Mouse (Mus musculus): ENCODE measurements at regions not wholly inside any gene's neighbourhood (a gene's known extent, or its start where the extent isn't known, plus 50 kb on each side); places are given as distances from the start of the nearest gene placed in this dataset.
A peak's percentile ranks its signal among the peaks of the same experiment; 100 is the strongest.

DNA sequence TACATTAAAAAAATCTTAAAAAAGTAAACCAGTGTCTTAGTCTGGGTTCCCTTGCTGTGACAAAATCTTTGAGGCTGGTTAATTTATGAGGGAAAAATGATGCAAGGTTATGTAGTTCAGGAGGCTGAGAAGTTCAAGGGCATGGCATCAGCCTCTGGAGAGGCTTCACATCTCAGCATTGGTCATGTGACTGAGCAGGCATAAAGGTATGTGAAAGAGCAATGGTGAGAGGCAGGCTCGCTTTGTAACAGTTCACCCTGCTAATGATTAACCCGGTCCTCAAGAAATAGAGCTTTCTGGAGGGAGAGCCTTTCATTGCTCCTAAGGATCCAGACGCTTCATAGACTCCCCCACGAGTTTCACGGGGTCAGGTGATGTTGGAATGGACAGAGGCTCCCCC lies 120.1 kb upstream of the Hs3st3a1 start:
- Histone ChIP-seq H3K9me3 (ENCODE audit: control insufficient read depth, low read length) (no peaks in the 10 kb centered on the region), H3K36me3 (ENCODE audit: control insufficient read depth, insufficient read depth, low read length) (no peaks in the 10 kb centered on the region), H3K4me3 (ENCODE audit: low read depth, low read length) (no peak overlapping the region), H3K4me1 (ENCODE audit: control insufficient read depth, insufficient read depth, low read length) (no peaks in the 10 kb centered on the region), H3K27ac (ENCODE audit: low read depth, low read length) (no peak overlapping the region), H3K4me2 (ENCODE audit: low read depth) (no peak overlapping the region), H3K27me3 (ENCODE audit: control insufficient read depth, insufficient read depth, low read length) (no peaks in the 10 kb centered on the region), H3K9ac (ENCODE audit: low read length) (no peak overlapping the region)
- ATAC-seq (ENCODE audit: insufficient read depth, low FRiP score, low TSS enrichment), result no peak
- 57% methylated on average over 5 of the region's 5 CpGs for WGBS
- no peak for DNase-seq (ENCODE audit: low spot score)

DNA sequence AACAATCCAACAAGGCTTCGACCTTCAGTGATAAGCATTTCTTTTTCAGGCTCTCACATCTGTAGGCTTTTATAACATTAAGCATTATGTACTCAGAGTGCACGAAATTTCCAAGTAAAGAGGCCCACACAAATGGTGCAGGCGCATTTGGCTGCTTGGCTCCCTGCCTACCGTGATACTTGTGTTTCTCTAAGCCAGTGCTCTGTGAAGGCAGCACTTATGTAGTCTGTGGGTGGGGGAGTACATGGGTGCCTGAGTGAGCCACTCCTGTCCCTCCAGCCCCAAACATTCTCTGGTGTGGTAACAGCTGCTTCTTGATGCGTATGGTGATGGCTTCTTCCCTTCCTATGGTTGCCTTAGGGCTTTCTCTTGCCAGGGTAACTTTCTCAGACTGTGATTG lies 121.9 kb upstream of the Hs3st3a1 start:
- H3K4me2 ChIP-seq (ENCODE audit: low read depth), result no peak overlapping the region
- H3K36me3 ChIP-seq (ENCODE audit: control insufficient read depth, insufficient read depth, low read length), result no peaks in the 10 kb centered on the region
- H3K9ac ChIP-seq (ENCODE audit: low read length), result no peak overlapping the region
- ATAC-seq (ENCODE audit: insufficient read depth, low FRiP score, low TSS enrichment) (no peak), DNase-seq (ENCODE audit: low spot score) (no peak)
- no peaks in the 10 kb centered on the region for H3K4me1 ChIP-seq (ENCODE audit: control insufficient read depth, insufficient read depth, low read length)
- no peak overlapping the region for H3K27ac ChIP-seq (ENCODE audit: low read depth, low read length)
- H3K4me3 ChIP-seq (ENCODE audit: low read depth, low read length), result no peak overlapping the region
- WGBS, result 90% methylated on average over 5 of the region's 5 CpGs
- no peaks in the 10 kb centered on the region for H3K27me3 ChIP-seq (ENCODE audit: control insufficient read depth, insufficient read depth, low read length)
- H3K9me3 ChIP-seq (ENCODE audit: control insufficient read depth, low read length), result no peaks in the 10 kb centered on the region

DNA sequence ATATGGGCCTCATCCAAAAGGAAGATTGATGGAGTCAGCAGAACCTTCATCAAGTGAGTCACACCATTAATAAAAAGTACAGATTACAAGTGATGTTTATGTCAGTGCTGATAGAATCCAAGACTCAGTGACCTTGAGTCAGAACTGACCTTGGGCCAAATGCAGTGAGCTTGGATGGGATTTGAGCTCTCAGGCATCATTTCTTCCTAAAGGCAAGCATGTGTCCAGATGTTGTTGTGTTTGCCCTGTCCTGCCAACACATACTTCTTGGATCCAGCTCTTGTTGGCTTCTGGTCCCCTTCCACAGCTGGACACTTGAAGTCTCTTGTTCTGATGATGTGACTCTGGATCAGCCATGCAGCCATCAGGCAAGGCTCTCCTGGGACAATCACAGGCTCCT lies 125.3 kb upstream of the Hs3st3a1 start:
- DNase-seq (ENCODE audit: low spot score) (no peak), ATAC-seq (ENCODE audit: insufficient read depth, low FRiP score, low TSS enrichment) (no peak)
- no peak overlapping the region for H3K27ac ChIP-seq (ENCODE audit: low read depth, low read length)
- no peaks in the 10 kb centered on the region for H3K4me1 ChIP-seq (ENCODE audit: control insufficient read depth, insufficient read depth, low read length)
- H3K4me2 ChIP-seq (ENCODE audit: low read depth), result no peak overlapping the region
- H3K4me3 ChIP-seq (ENCODE audit: low read depth, low read length), result no peak overlapping the region
- no peaks in the 10 kb centered on the region for H3K27me3 ChIP-seq (ENCODE audit: control insufficient read depth, insufficient read depth, low read length)
- H3K9ac ChIP-seq (ENCODE audit: low read length), result no peak overlapping the region
- no peaks in the 10 kb centered on the region for H3K9me3 ChIP-seq (ENCODE audit: control insufficient read depth, low read length)
- H3K36me3 ChIP-seq (ENCODE audit: control insufficient read depth, insufficient read depth, low read length), result no peaks in the 10 kb centered on the region

DNA sequence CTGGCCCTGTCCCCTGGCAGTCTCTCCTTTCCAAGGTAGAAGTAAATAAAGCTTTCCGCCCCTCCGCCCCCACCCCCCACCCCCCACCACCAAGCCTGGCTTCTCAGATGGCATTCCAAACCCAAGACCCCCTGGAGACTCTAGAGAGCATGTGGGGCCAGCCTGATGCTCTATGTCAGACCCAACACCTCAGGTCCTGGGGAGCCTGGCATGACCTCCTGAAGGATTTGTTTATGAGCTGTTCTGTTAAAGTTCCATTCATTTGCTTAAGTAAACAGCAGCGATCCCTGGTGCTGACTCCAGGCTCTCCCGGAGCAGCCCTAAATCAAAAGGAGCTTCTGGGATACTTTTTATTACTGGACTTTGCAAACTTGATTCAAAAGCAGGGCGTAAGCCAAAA lies 137.3 kb upstream of the Hs3st3a1 start:
- no peak overlapping the region for H3K4me3 ChIP-seq (ENCODE audit: low read depth, low read length)
- ATAC-seq (ENCODE audit: insufficient read depth, low FRiP score, low TSS enrichment) (no peak), DNase-seq (ENCODE audit: low spot score) (no peak)

DNA sequence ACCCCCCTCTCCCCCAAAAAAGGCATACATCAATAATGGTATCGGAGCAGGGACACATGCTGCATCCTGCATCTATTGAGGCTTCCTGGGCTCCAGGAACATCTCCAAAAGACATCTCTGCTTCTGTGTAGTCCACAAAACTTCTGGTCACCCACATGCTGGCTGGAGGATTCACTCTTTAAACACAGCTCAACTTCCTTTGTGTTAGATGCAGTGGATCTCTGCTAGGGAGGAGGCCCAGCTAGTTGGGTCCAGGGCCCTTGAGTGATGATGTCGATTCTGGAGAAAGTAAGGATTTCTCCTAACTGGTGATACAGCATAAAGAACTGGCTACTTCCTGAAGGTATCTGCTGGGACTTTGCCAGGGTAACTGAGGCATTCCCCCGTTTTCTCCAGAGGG lies 146.9 kb upstream of the Hs3st3a1 start:
- Histone ChIP-seq H3K36me3 (ENCODE audit: control insufficient read depth, insufficient read depth, low read length) (no peaks in the 10 kb centered on the region), H3K27me3 (ENCODE audit: control insufficient read depth, insufficient read depth, low read length) (no peaks in the 10 kb centered on the region; the same call in 1 of the 2 replicates), H3K27ac (ENCODE audit: low read depth, low read length) (no peak overlapping the region), H3K4me1 (ENCODE audit: control insufficient read depth, insufficient read depth, low read length) (no peaks in the 10 kb centered on the region), H3K9me3 (ENCODE audit: control insufficient read depth, low read length) (no peaks in the 10 kb centered on the region), H3K4me3 (ENCODE audit: low read depth, low read length) (no peak overlapping the region), H3K9ac (ENCODE audit: low read length) (no peak overlapping the region), H3K4me2 (ENCODE audit: low read depth) (no peak overlapping the region)
- WGBS, result 87% methylated on average over 3 of the region's 3 CpGs
- no peak for ATAC-seq (ENCODE audit: insufficient read depth, low FRiP score, low TSS enrichment)
- no peak for DNase-seq (ENCODE audit: low spot score)

More for the DNA sequence above, 137.3 kb upstream of the Hs3st3a1 start:
- H3K27me3 ChIP-seq (ENCODE audit: control insufficient read depth, insufficient read depth, low read length), result no peaks in the 10 kb centered on the region
- H3K36me3 ChIP-seq (ENCODE audit: control insufficient read depth, insufficient read depth, low read length), result no peaks in the 10 kb centered on the region
- WGBS, result 10% methylated on average over 5 of the region's 5 CpGs
- H3K4me2 ChIP-seq (ENCODE audit: low read depth), result no peak overlapping the region
- no peaks in the 10 kb centered on the region for H3K4me1 ChIP-seq (ENCODE audit: control insufficient read depth, insufficient read depth, low read length)
- H3K27ac ChIP-seq (ENCODE audit: low read depth, low read length), result no peak overlapping the region
- H3K9me3 ChIP-seq (ENCODE audit: control insufficient read depth, low read length), result no peaks in the 10 kb centered on the region
- H3K9ac ChIP-seq (ENCODE audit: low read length), result no peak overlapping the region

DNA sequence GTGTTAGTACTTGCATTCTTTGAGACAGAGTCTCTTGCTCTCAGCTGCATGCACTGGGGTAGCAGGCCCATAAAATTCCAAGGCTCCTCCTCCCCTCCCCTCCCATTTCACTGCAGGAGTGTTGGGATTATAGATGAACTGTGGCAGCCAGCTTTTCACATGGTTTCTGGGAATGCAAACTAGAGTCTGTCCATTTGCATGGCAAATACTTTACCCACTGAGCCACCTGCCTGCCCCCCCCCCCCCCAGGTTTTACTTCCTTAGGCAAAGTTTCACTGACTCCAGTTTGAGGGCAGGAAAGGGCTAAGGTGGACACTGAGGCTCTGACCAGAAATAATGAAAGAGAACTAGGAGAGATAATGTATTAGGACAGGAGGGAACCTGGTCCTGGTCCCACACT lies 147.6 kb upstream of the Hs3st3a1 start:
- Histone ChIP-seq H3K4me3 (ENCODE audit: low read depth, low read length) (no peak overlapping the region), H3K36me3 (ENCODE audit: control insufficient read depth, insufficient read depth, low read length) (no peaks in the 10 kb centered on the region), H3K27me3 (ENCODE audit: control insufficient read depth, insufficient read depth, low read length) (no peaks in the 10 kb centered on the region; the same call in 1 of the 2 replicates), H3K27ac (ENCODE audit: low read depth, low read length) (no peak overlapping the region), H3K9me3 (ENCODE audit: control insufficient read depth, low read length) (no peaks in the 10 kb centered on the region), H3K4me1 (ENCODE audit: control insufficient read depth, insufficient read depth, low read length) (no peaks in the 10 kb centered on the region), H3K9ac (ENCODE audit: low read length) (no peak overlapping the region), H3K4me2 (ENCODE audit: low read depth) (no peak overlapping the region)
- ATAC-seq (ENCODE audit: insufficient read depth, low FRiP score, low TSS enrichment), result no peak
- DNase-seq (ENCODE audit: low spot score), result no peak

DNA sequence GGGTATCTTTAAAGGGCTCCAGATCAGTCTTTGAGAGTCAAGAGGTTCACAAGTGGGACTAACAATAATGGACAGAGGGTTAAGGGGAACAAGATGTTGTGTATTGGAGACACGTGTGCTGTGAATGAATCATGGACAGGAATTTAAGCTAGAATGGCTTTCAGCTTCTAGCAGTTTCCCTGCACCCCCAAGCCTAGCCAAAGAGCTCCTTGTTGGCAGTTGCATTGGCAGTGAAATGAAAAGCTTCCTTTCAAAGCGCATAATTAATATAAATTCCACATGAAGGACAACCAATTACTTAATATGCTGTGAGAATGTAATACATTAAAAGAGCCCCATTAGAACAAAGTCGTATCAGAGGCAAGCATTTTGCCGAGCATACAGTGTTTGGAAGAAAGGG lies 153.4 kb upstream of the Hs3st3a1 start:
- ATAC-seq (ENCODE audit: insufficient read depth, low FRiP score, low TSS enrichment) (no peak), DNase-seq (ENCODE audit: low spot score) (no peak)
- no peak overlapping the region for H3K27ac ChIP-seq (ENCODE audit: low read depth, low read length)
- H3K9me3 ChIP-seq (ENCODE audit: control insufficient read depth, low read length), result no peaks in the 10 kb centered on the region
- no peak overlapping the region for H3K4me3 ChIP-seq (ENCODE audit: low read depth, low read length)
- 0 out of 2 replicates have a peak, but pooled peaks cover 3% of the 10 kb centered on the region for H3K4me1 ChIP-seq (ENCODE audit: control insufficient read depth, insufficient read depth, low read length)
- no peak overlapping the region for H3K4me2 ChIP-seq (ENCODE audit: low read depth)
- no peak overlapping the region for H3K9ac ChIP-seq (ENCODE audit: low read length)
- 85% methylated on average over 4 of the region's 4 CpGs for WGBS
- no peaks in the 10 kb centered on the region for H3K27me3 ChIP-seq (ENCODE audit: control insufficient read depth, insufficient read depth, low read length)
- H3K36me3 ChIP-seq (ENCODE audit: control insufficient read depth, insufficient read depth, low read length), result no peaks in the 10 kb centered on the region

DNA sequence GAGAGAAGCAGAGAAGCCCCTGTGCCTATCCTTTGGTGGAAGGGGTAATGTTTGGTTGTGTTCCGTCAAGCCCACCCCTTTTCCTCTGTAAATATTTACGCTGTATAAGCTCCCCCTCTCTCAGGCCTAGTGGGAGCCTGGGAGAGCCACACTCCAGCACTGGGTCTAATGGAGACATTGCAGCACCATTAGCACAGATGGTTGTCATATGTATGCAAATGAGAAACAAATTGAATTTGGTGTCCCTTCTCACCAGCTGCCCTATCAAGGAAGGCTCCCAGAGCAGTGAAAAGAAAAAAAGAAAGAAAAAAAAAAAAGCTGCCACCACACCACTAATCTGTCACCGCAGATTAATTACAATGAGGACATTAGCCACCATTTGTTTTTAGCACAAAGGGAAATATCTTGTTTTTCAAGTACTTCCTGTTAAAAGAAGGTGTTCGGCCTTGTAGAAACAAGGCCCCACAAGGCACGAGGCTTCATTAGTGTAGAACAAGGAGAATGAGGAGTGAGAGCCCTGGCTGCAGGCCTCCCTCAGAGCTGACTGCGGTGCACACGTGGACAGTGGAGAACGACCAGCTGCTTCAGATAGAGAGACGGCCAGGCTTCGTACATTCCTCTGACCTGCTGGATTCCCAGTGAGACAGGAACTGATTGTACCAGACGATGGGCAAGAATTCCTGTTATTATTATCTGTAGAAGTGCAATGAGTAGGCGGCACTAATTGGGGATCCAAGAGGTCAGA lies 156.7 kb upstream of the Hs3st3a1 start:
- peak; percentile 47 for DNase-seq (ENCODE audit: low spot score)
- Histone ChIP-seq H3K9me3 (ENCODE audit: control insufficient read depth, low read length) (no peaks in the 10 kb centered on the region), H3K4me2 (ENCODE audit: low read depth) (no peak overlapping the region), H3K27me3 (ENCODE audit: control insufficient read depth, insufficient read depth, low read length) (no peaks in the 10 kb centered on the region), H3K27ac (ENCODE audit: low read depth, low read length) (no peak overlapping the region), H3K4me3 (ENCODE audit: low read depth, low read length) (no peak overlapping the region), H3K4me1 (ENCODE audit: control insufficient read depth, insufficient read depth, low read length) (0 out of 2 replicates have a peak, but pooled peaks cover 3% of the 10 kb centered on the region), H3K36me3 (ENCODE audit: control insufficient read depth, insufficient read depth, low read length) (no peaks in the 10 kb centered on the region), H3K9ac (ENCODE audit: low read length) (no peak overlapping the region)
- ATAC-seq (ENCODE audit: insufficient read depth, low FRiP score, low TSS enrichment), result peak; percentile 45; the same call in 1 of the 2 replicates
- 41% methylated on average over 12 of the region's 12 CpGs for WGBS

DNA sequence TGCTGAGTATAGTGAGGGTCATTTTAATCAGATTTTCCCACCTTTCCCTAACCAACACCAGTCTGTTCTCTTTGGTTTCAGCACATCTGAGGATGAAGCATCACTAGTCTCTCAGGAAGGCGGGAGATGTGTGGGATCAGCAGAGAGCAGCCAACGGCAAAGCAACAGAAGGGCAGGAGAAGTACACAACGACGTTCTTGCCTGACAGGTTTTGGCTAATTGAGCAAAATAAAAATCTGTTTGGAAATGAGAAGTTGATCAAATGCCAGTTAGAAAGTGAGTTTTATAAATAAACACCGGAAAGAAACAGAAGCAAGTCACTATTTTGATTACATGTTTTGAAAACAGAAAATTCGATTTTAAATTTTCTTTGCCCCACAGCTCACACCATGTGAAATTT lies 161.4 kb upstream of the Hs3st3a1 start:
- ATAC-seq (ENCODE audit: insufficient read depth, low FRiP score, low TSS enrichment) (no peak), DNase-seq (ENCODE audit: low spot score) (no peak)
- Histone ChIP-seq H3K36me3 (ENCODE audit: control insufficient read depth, insufficient read depth, low read length) (no peaks in the 10 kb centered on the region), H3K27ac (ENCODE audit: low read depth, low read length) (no peak overlapping the region), H3K4me3 (ENCODE audit: low read depth, low read length) (no peak overlapping the region), H3K9me3 (ENCODE audit: control insufficient read depth, low read length) (no peaks in the 10 kb centered on the region), H3K9ac (ENCODE audit: low read length) (no peak overlapping the region), H3K27me3 (ENCODE audit: control insufficient read depth, insufficient read depth, low read length) (no peaks in the 10 kb centered on the region), H3K4me2 (ENCODE audit: low read depth) (no peak overlapping the region), H3K4me1 (ENCODE audit: control insufficient read depth, insufficient read depth, low read length) (0 out of 2 replicates have a peak, but pooled peaks cover 3% of the 10 kb centered on the region)
- 84% methylated on average over 6 of the region's 6 CpGs for WGBS
